Mouse (Mus musculus) intestine, postnatal 0 days (tissue): ENCODE data around the gene Tec. TPM values are rescaled to one million over a fixed set of nuclear protein-coding genes. Genes with fewer than 3 reads are reported as not detected.

ENCODE experiments used
- ATAC-seq: fragments of 200-750 bp; cut with Nextera tagmentation; 2 replicates; pipeline ENCODE4 v1.8.0; 2017; ENCODE audit warnings: mild to moderate bottlenecking, moderate TSS enrichment, moderate library complexity
- H3K27ac ChIP-seq: fragments of 300-500 bp; sonication (generic); 2 replicates; pipeline ENCODE4 v1.5.1; 2014; ENCODE audit warnings: mild to moderate bottlenecking, low read depth, low read length, moderate library complexity
- H3K27me3 ChIP-seq: fragments of 300-500 bp; sonication (generic); replicated peaks from 2 replicates; pipeline ENCODE4 v1.6.1; 2014; ENCODE audit warnings: low read length, mixed read lengths; ENCODE audit not compliant: control insufficient read depth, insufficient read depth
- H3K36me3 ChIP-seq: fragments of 300-500 bp; sonication (generic); 2 replicates; pipeline ENCODE4 v1.6.1; 2014; ENCODE audit warnings: mild to moderate bottlenecking, moderate library complexity; ENCODE audit not compliant: control insufficient read depth, insufficient read depth
- H3K4me1 ChIP-seq: fragments of 300-500 bp; sonication (generic); replicated peaks from 2 replicates; pipeline ENCODE4 v1.6.1; 2014; ENCODE audit warnings: antibody characterized with exemption, low read length, mixed read lengths; ENCODE audit not compliant: control insufficient read depth, insufficient read depth
- H3K4me2 ChIP-seq: fragments of 300-500 bp; sonication (generic); replicated peaks from 2 replicates; pipeline ENCODE4 v1.6.1; 2014; ENCODE audit warnings: low read depth, mild to moderate bottlenecking, moderate library complexity
- H3K4me3 ChIP-seq: fragments of 300-500 bp; sonication (generic); 2 replicates; pipeline ENCODE4 v1.5.1; 2014; ENCODE audit warnings: low read depth, low read length
- H3K9ac ChIP-seq: fragments of 300-500 bp; sonication (generic); 2 replicates; pipeline ENCODE4 v1.6.1; 2014; ENCODE audit warnings: mild to moderate bottlenecking, low read depth, low read length
- H3K9me3 ChIP-seq: fragments of 300-500 bp; sonication (generic); 2 replicates; pipeline ENCODE4 v1.6.1; 2016; ENCODE audit warnings: mixed run types; ENCODE audit not compliant: control insufficient read depth
- CTCF ChIP-seq: sonication (generic); IDR thresholded peaks from 2 replicates; pipeline ENCODE4 v1.5.1; 2016; ENCODE audit warnings: low read depth, mild to moderate bottlenecking, control low read depth, antibody characterized with exemption, moderate library complexity
- WGBS: fragments of 180-500 bp; shearing (Covaris S2); extraction: QIAGEN DNeasy Blood & Tissue Kit; methylation state at CpG from one replicate; pipeline ENCODE4 v1.1.7; 2014; 5-methylcytosine and 5-hydroxymethylcytosine counted together
- polyA plus RNA-seq: library from polyadenylated mRNA; unstranded; fragments of >200 nt; fragmentation: Nextera tagmentation; extraction: Ambion mirVana; gene quantifications from 2 replicates; pipeline ENCODE4 v1.2.1, GENCODE M21; 2015

Gene Tec
- polyA plus RNA-seq, 1 experiment from 2014 or later: 12.4 TPM

GRCm38 (mm10) chr5:72791789-72792188 is 76.5 kb downstream of the Tec start:
- Histone ChIP-seq H3K4me1 (peaks cover 4% of the 10 kb centered on the region; the same call in 1 of the 2 replicates), H3K27ac (no peak overlapping the region), H3K27me3 (no peaks in the 10 kb centered on the region), H3K9me3 (no peaks in the 10 kb centered on the region), H3K36me3 (no peaks in the 10 kb centered on the region), H3K4me2 (no peak overlapping the region), H3K9ac (no peak overlapping the region), H3K4me3 (no peak overlapping the region)
- 3% methylated on average over 6 of the region's 6 CpGs for WGBS
- peak; percentile 57; the same call in 1 of the 2 replicates for ATAC-seq
- TF ChIP-seq CTCF: no peak

GRCm38 (mm10) chr5:72791386-72791785 is 76.9 kb downstream of the Tec start:
- WGBS: 29% methylated on average over 4 of the region's 4 CpGs
- H3K27me3 ChIP-seq: no peaks in the 10 kb centered on the region
- ATAC-seq: no peak
- no peak overlapping the region for H3K9ac ChIP-seq
- H3K36me3 ChIP-seq: no peaks in the 10 kb centered on the region
- no peak for TF ChIP-seq CTCF
- H3K4me1 ChIP-seq: peaks cover 4% of the 10 kb centered on the region; the same call in 1 of the 2 replicates
- no peak overlapping the region for H3K4me3 ChIP-seq
- H3K9me3 ChIP-seq: no peaks in the 10 kb centered on the region
- H3K4me2 ChIP-seq: no peak overlapping the region
- no peak overlapping the region for H3K27ac ChIP-seq

- no peak for ATAC-seq
- no peak overlapping the region for H3K9ac ChIP-seq
- peak; percentile 16; the same call in 1 of the 2 replicates for TF ChIP-seq CTCF
- H3K9me3 ChIP-seq: no peaks in the 10 kb centered on the region
- H3K36me3 ChIP-seq: no peaks in the 10 kb centered on the region; the same call in 1 of the 2 replicates
- no peak overlapping the region for H3K4me2 ChIP-seq
- H3K27ac ChIP-seq: no peak overlapping the region
- H3K4me1 ChIP-seq: peaks cover 4% of the 10 kb centered on the region; the same call in 1 of the 2 replicates
- no peaks in the 10 kb centered on the region for H3K27me3 ChIP-seq
- H3K4me3 ChIP-seq: no peak overlapping the region
- WGBS: 56% methylated on average over 4 of the region's 4 CpGs
Observed at GRCm38 (mm10) chr5:72785451-72785850, 82.8 kb downstream of the Tec start.

GRCm38 (mm10) chr5:72784719-72785118 is 83.6 kb downstream of the Tec start:
- no peaks in the 10 kb centered on the region for H3K9me3 ChIP-seq
- no peak for TF ChIP-seq CTCF
- H3K27ac ChIP-seq: no peak overlapping the region
- no peak overlapping the region for H3K4me2 ChIP-seq
- no peaks in the 10 kb centered on the region; the same call in 1 of the 2 replicates for H3K36me3 ChIP-seq
- no peak for ATAC-seq
- no peak overlapping the region for H3K9ac ChIP-seq
- WGBS: 69% methylated on average over 3 of the region's 3 CpGs
- H3K27me3 ChIP-seq: no peaks in the 10 kb centered on the region
- no peak overlapping the region for H3K4me3 ChIP-seq
- peaks cover 4% of the 10 kb centered on the region; the same call in 1 of the 2 replicates for H3K4me1 ChIP-seq

- TF ChIP-seq CTCF: no peak
- no peak for ATAC-seq
- no peaks in the 10 kb centered on the region for H3K9me3 ChIP-seq
- no peak overlapping the region for H3K4me2 ChIP-seq
- H3K36me3 ChIP-seq: no peaks in the 10 kb centered on the region; the same call in 1 of the 2 replicates
- peaks cover under 1% of the 10 kb centered on the region; the same call in 1 of the 2 replicates for H3K4me1 ChIP-seq
- H3K4me3 ChIP-seq: no peak overlapping the region
- H3K27me3 ChIP-seq: no peaks in the 10 kb centered on the region
- H3K27ac ChIP-seq: no peak overlapping the region
- 78% methylated on average over 8 of the region's 8 CpGs for WGBS
- H3K9ac ChIP-seq: no peak overlapping the region
Observed at GRCm38 (mm10) chr5:72783957-72784356, 84.3 kb downstream of the Tec start.

GRCm38 (mm10) chr5:72783123-72783522 is 85.2 kb downstream of the Tec start:
- Histone ChIP-seq H3K9ac (no peak overlapping the region), H3K4me1 (no peaks in the 10 kb centered on the region), H3K36me3 (no peaks in the 10 kb centered on the region; the same call in 1 of the 2 replicates), H3K4me3 (no peak overlapping the region), H3K27ac (no peak overlapping the region), H3K4me2 (no peak overlapping the region), H3K9me3 (no peaks in the 10 kb centered on the region), H3K27me3 (no peaks in the 10 kb centered on the region)
- no peak for ATAC-seq
- no peak for TF ChIP-seq CTCF
- WGBS: 93% methylated on average over 7 of the region's 7 CpGs
